Comparison of ENCODE assay signal across 9 mouse cellular contexts in genomic region chr11:98749716-98750115, GRCm38 (mm10). TPM values are rescaled to one million over a fixed set of nuclear protein-coding genes. Genes with fewer than 3 reads are reported as not detected.
DNase-seq lines count a peak whose midpoint lies in the region; ATAC-seq and TF ChIP-seq lines count a peak whose summit lies in the region.
"Had no signal": no experiment of that assay in that cellular context is flagged by ENCODE, and none has a peak within 500 bp of the region (broad histone marks: within the 10 kb centered on the region; RNA-seq: fewer than 3 reads in every experiment).

No protein-coding gene starts in this region.

- no peak for ATAC-seq in hindbrain, postnatal 0 days
- ATAC-seq in neural tube, embryonic 12.5 days (ENCODE audit: low FRiP score, low read depth), result peak; percentile 26; the same call in 1 of the 2 replicates

- no peak for TF ChIP-seq CTCF in gastrocnemius, adult 2 months (IDR thresholded peaks at IDR 0.05)
- TF ChIP-seq CTCF in hindbrain, postnatal 0 days (IDR thresholded peaks at IDR 0.05; ENCODE audit: low read depth), result no peak

- H3K9me3 ChIP-seq in hindbrain, postnatal 0 days (ENCODE audit: low read length), result no peaks in the 10 kb centered on the region
- no peaks in the 10 kb centered on the region for H3K9me3 ChIP-seq in neural tube, embryonic 12.5 days

- peak overlapping the region; percentile 100 for H3K27ac ChIP-seq in gastrocnemius, adult 2 months
- H3K27ac ChIP-seq in hindbrain, postnatal 0 days, result peak overlapping the region; percentile 95
- H3K27ac ChIP-seq in neural tube, embryonic 12.5 days, result peak overlapping the region; percentile 83

- peaks cover 81% of the 10 kb centered on the region for H3K4me1 ChIP-seq in hindbrain, postnatal 0 days (ENCODE audit: insufficient read depth, low read length)
- H3K4me1 ChIP-seq in neural tube, embryonic 12.5 days, result peaks cover 93% of the 10 kb centered on the region

- peak overlapping the region; percentile 37 for H3K9ac ChIP-seq in hindbrain, postnatal 0 days (replicated peaks; ENCODE audit: low read length)
- peak overlapping the region; percentile 59 for H3K9ac ChIP-seq in neural tube, embryonic 12.5 days

- intact Hi-C loops in gastrocnemius, adult 2 months (cut with DNase I), result loop anchor here (2.0 kb wide), 1 partner anchor 19 kb away; no protein-coding TSS in a partner anchor

- H3K27me3 ChIP-seq in hindbrain, postnatal 0 days (ENCODE audit: insufficient read depth, low read length), result no peaks in the 10 kb centered on the region
- no peaks in the 10 kb centered on the region for H3K27me3 ChIP-seq in neural tube, embryonic 12.5 days (replicated peaks)

- H3K4me2 ChIP-seq in hindbrain, postnatal 0 days (ENCODE audit: low read depth, low read length), result peak overlapping the region; percentile 61
- peak overlapping the region; percentile 77 for H3K4me2 ChIP-seq in neural tube, embryonic 12.5 days (replicated peaks)

- peaks cover 8% of the 10 kb centered on the region for H3K36me3 ChIP-seq in hindbrain, postnatal 0 days (ENCODE audit: insufficient read depth, low read length)
- H3K36me3 ChIP-seq in neural tube, embryonic 12.5 days, result peaks cover 14% of the 10 kb centered on the region

- H3K4me3 ChIP-seq in gastrocnemius, adult 2 months, result peak overlapping the region; percentile 66
- H3K4me3 ChIP-seq in hindbrain, postnatal 0 days (ENCODE audit: low read length), result peak overlapping the region; percentile 6; the same call in 1 of the 2 replicates
- H3K4me3 ChIP-seq in neural tube, embryonic 12.5 days, result 0 out of 2 replicates have a peak overlapping the region, but pooled peaks have one; percentile 13

- WGBS in hindbrain, postnatal 0 days, result 7% methylated on average over 5 of the region's 5 CpGs
- WGBS in neural tube, embryonic 12.5 days, result 21% methylated on average over 5 of the region's 5 CpGs

- peak; percentile 51 for DNase-seq in gastrocnemius, adult 2 months
- DNase-seq in gastrocnemius, adult 8-10 months (ENCODE audit: low spot score in 2 of 2), result no peak
- peak; percentile 75 for DNase-seq in retina, postnatal 1 day
- no peak for DNase-seq in retina, embryonic 14.5 days (ENCODE audit: low spot score)
- DNase-seq in hindbrain, postnatal 0 days (ENCODE audit: low spot score), result peak; percentile 84
- DNase-seq in spleen, adult 18-20 months, result no peak
- DNase-seq in MN1 (ENCODE audit: low spot score), result no peak

RNA-seq across cellular contexts. Expression of gene Thra, which starts 9.3 kb away (rescaled TPM):
- total RNA-seq in gastrocnemius, adult 2 months (2021), result 10 to 100 TPM; 78.8 to 96.8 TPM
- total RNA-seq in gastrocnemius, adult 8-10 months (2022), result 10 to 100 TPM; 67.5 to 81.5 (median 76.2) TPM
- total RNA-seq in hindbrain, postnatal 0 days (2014; rRNA removed), result 725 and 812 TPM in 2 replicates
- polyA plus RNA-seq in hindbrain, postnatal 0 days (2015; fragmentation: Nextera tagmentation; extraction: Ambion mirVana), result 160 TPM in 2 replicates
- 56.9 and 67.0 TPM in 2 replicates for polyA plus RNA-seq in neural tube, embryonic 12.5 days (2016; fragmentation: Nextera tagmentation; extraction: Ambion mirVana)

RNA-seq across cellular contexts. Expression of gene Med24, which starts 20.5 kb away (rescaled TPM):
- 10 to 100 TPM; 52.0 to 58.4 TPM for total RNA-seq in gastrocnemius, adult 2 months (2021)
- 10 to 100 TPM; 42.2 to 48.4 (median 47.9) TPM for total RNA-seq in gastrocnemius, adult 8-10 months (2022)
- total RNA-seq in hindbrain, postnatal 0 days (2014; rRNA removed), result 63.2 and 88.6 TPM in 2 replicates
- 47.1 and 48.3 TPM in 2 replicates for polyA plus RNA-seq in hindbrain, postnatal 0 days (2015; fragmentation: Nextera tagmentation; extraction: Ambion mirVana)
- 78.7 and 80.0 TPM in 2 replicates for polyA plus RNA-seq in neural tube, embryonic 12.5 days (2016; fragmentation: Nextera tagmentation; extraction: Ambion mirVana)

RNA-seq across cellular contexts. Expression of gene Nr1d1, which starts 25.4 kb away (rescaled TPM):
- total RNA-seq in gastrocnemius, adult 2 months (2021), result 100 to 1,000 TPM in 1 of 2 experiments, 10 to 100 TPM in 1; 56.3 to 152 TPM
- 100 to 1,000 TPM in 2 of 4 experiments, 10 to 100 TPM in 2; 83.4 to 175 (median 99.4) TPM for total RNA-seq in gastrocnemius, adult 8-10 months (2022)
- 7.5 and 8.6 TPM in 2 replicates for total RNA-seq in hindbrain, postnatal 0 days (2014; rRNA removed)
- 10.2 and 13.5 TPM in 2 replicates for polyA plus RNA-seq in hindbrain, postnatal 0 days (2015; fragmentation: Nextera tagmentation; extraction: Ambion mirVana)
- 1.5 and 2.1 TPM in 2 replicates for polyA plus RNA-seq in neural tube, embryonic 12.5 days (2016; fragmentation: Nextera tagmentation; extraction: Ambion mirVana)

RNA-seq across cellular contexts. Expression of gene Msl1, which starts 45.6 kb away (rescaled TPM):
- 10 to 100 TPM; 51.8 to 69.4 TPM for total RNA-seq in gastrocnemius, adult 2 months (2021)
- total RNA-seq in gastrocnemius, adult 8-10 months (2022), result 10 to 100 TPM; 53.9 to 57.7 (median 55.8) TPM
- 77.7 and 94.3 TPM in 2 replicates for total RNA-seq in hindbrain, postnatal 0 days (2014; rRNA removed)
- 25.0 and 25.4 TPM in 2 replicates for polyA plus RNA-seq in hindbrain, postnatal 0 days (2015; fragmentation: Nextera tagmentation; extraction: Ambion mirVana)
- polyA plus RNA-seq in neural tube, embryonic 12.5 days (2016; fragmentation: Nextera tagmentation; extraction: Ambion mirVana), result 37.0 and 40.8 TPM in 2 replicates

RNA-seq across cellular contexts. Expression of gene Csf3, which starts 48.7 kb away (rescaled TPM):
- total RNA-seq in gastrocnemius, adult 2 months (2021), result not detected
- not detected for total RNA-seq in gastrocnemius, adult 8-10 months (2022)
- not detected in 2 replicates for total RNA-seq in hindbrain, postnatal 0 days (2014; rRNA removed)
- not detected in 2 replicates for polyA plus RNA-seq in hindbrain, postnatal 0 days (2015; fragmentation: Nextera tagmentation; extraction: Ambion mirVana)
- polyA plus RNA-seq in neural tube, embryonic 12.5 days (2016; fragmentation: Nextera tagmentation; extraction: Ambion mirVana), result not detected in 2 replicates
- total RNA-seq: layer of hippocampus, postnatal 25 days had no signal

Comparison
In these comparisons a context has a peak if more than half of its experiments do, and no peak if none do; other contexts are left out.
1. DNase-seq: peak in gastrocnemius, adult 2 months (single experiment), retina, postnatal 1 day (single experiment) and hindbrain, postnatal 0 days (single experiment); none in gastrocnemius, adult 8-10 months (0 of 2), retina, embryonic 14.5 days (single experiment), spleen, adult 18-20 months (0 of 2) and MN1 (single experiment).
2. H3K4me3 ChIP-seq: peak in every context shown above with its lines; median percentile 66 in gastrocnemius, adult 2 months; 13 in neural tube, embryonic 12.5 days; 6 in hindbrain, postnatal 0 days.
3. Peak in every context shown above with its lines, with median percentiles within 50 percentile points of each other: H3K27ac ChIP-seq.